Comparison of ENCODE assay signal across 10 mouse cellular contexts in genomic region chr3:87000676-87001075, GRCm38 (mm10). TPM values are rescaled to one million over a fixed set of nuclear protein-coding genes. Genes with fewer than 3 reads are reported as not detected.
DNase-seq lines count a peak whose midpoint lies in the region; ATAC-seq and TF ChIP-seq lines count a peak whose summit lies in the region.
"Had no signal": no experiment of that assay in that cellular context is flagged by ENCODE, and none has a peak within 500 bp of the region (broad histone marks: within the 10 kb centered on the region; RNA-seq: fewer than 3 reads in every experiment).

No protein-coding gene starts in this region.

- ATAC-seq in neural tube, embryonic 15.5 days (ENCODE audit: low FRiP score), result no peak
- peak; percentile 63 for ATAC-seq in granulocyte monocyte progenitor cell, adult 5-6 weeks (replicated peaks; ENCODE audit: poor library complexity, severe bottlenecking)
- ATAC-seq in midbrain, postnatal 0 days (ENCODE audit: low FRiP score), result no peak
- ATAC-seq: midbrain, embryonic 13.5 days had no signal

- no peak for TF ChIP-seq CTCF in midbrain, postnatal 0 days (IDR thresholded peaks at IDR 0.05)

- no peaks in the 10 kb centered on the region for H3K27me3 ChIP-seq in neural tube, embryonic 15.5 days (replicated peaks)
- H3K27me3 ChIP-seq in midbrain, postnatal 0 days (ENCODE audit: insufficient read depth, low read length), result no peaks in the 10 kb centered on the region

- H3K9me3 ChIP-seq in neural tube, embryonic 15.5 days (replicated peaks), result no peaks in the 10 kb centered on the region
- no peaks in the 10 kb centered on the region for H3K9me3 ChIP-seq in midbrain, postnatal 0 days (ENCODE audit: low read length)
- H3K9me3 ChIP-seq: midbrain, embryonic 13.5 days had no signal

- no peak overlapping the region for H3K4me2 ChIP-seq in neural tube, embryonic 15.5 days
- no peak overlapping the region for H3K4me2 ChIP-seq in midbrain, postnatal 0 days (ENCODE audit: low read depth, low read length, poor library complexity, severe bottlenecking)
- H3K4me2 ChIP-seq: midbrain, embryonic 13.5 days had no signal

- H3K27ac ChIP-seq in neural tube, embryonic 15.5 days (replicated peaks), result no peak overlapping the region
- H3K27ac ChIP-seq in midbrain, postnatal 0 days (ENCODE audit: low read depth, low read length), result no peak overlapping the region
- H3K27ac ChIP-seq: midbrain, embryonic 13.5 days had no signal

- H3K36me3 ChIP-seq in neural tube, embryonic 15.5 days, result no peaks in the 10 kb centered on the region
- H3K36me3 ChIP-seq in midbrain, postnatal 0 days (ENCODE audit: insufficient read depth, low read length), result no peaks in the 10 kb centered on the region
- H3K36me3 ChIP-seq: midbrain, embryonic 13.5 days had no signal

- H3K4me1 ChIP-seq in neural tube, embryonic 15.5 days, result peaks cover 13% of the 10 kb centered on the region
- H3K4me1 ChIP-seq in midbrain, postnatal 0 days (ENCODE audit: insufficient read depth, low read length), result no peaks in the 10 kb centered on the region

- no peak overlapping the region for H3K9ac ChIP-seq in neural tube, embryonic 15.5 days (replicated peaks)
- no peak overlapping the region for H3K9ac ChIP-seq in midbrain, postnatal 0 days (replicated peaks; ENCODE audit: low read length, poor library complexity, severe bottlenecking)
- H3K9ac ChIP-seq: midbrain, embryonic 13.5 days had no signal

- H3K4me3 ChIP-seq in neural tube, embryonic 15.5 days (replicated peaks), result no peak overlapping the region
- no peak overlapping the region for H3K4me3 ChIP-seq in midbrain, postnatal 0 days (ENCODE audit: low read depth, low read length)
- H3K4me3 ChIP-seq: midbrain, embryonic 13.5 days had no signal

- peak; percentile 3 for DNase-seq in gastrocnemius, adult 18-20 months (ENCODE audit: low spot score)
- no peak for DNase-seq in gastrocnemius, adult 8-10 months (ENCODE audit: low spot score in 2 of 2)
- DNase-seq in neural tube, embryonic 10.5 days (ENCODE audit: extremely low spot score, low spot score), result peak; percentile 16
- peak; percentile 32 for DNase-seq in retina, postnatal 1 day
- no peak for DNase-seq in right cerebral cortex, postnatal 4 days
- no peak for DNase-seq in midbrain, postnatal 0 days (ENCODE audit: low spot score)
- DNase-seq: cerebellum, adult 18-20 months had no signal

- WGBS in neural tube, embryonic 15.5 days, result 35% methylated on average over 4 of the region's 4 CpGs
- 30% methylated on average over 4 of the region's 4 CpGs for WGBS in midbrain, postnatal 0 days

RNA-seq across cellular contexts. Expression of gene Cd1d1, which starts 1.4 kb away (rescaled TPM):
- 1 to 10 TPM; 1.9 to 3.6 TPM for total RNA-seq in gastrocnemius, adult 18-20 months (2021)
- 1 to 10 TPM; 1.8 to 6.4 (median 3.9) TPM for total RNA-seq in gastrocnemius, adult 8-10 months (2022)
- 52.0 and 57.0 TPM in 2 replicates for polyA plus RNA-seq in neural tube, embryonic 15.5 days (2015; fragmentation: Nextera tagmentation; extraction: Ambion mirVana)
- 25.6 and 38.4 TPM in 2 replicates for total RNA-seq in granulocyte monocyte progenitor cell, adult 5-6 weeks (2014; fragmentation: Nextera tagmentation)
- total RNA-seq in granulocyte monocyte progenitor cell, adult 5-6 weeks (2017), result 18.6 and 18.7 TPM in 2 replicates
- total RNA-seq in midbrain, postnatal 0 days (2014; rRNA removed), result 15.2 and 16.2 TPM in 2 replicates
- 17.4 and 21.3 TPM in 2 replicates for polyA plus RNA-seq in midbrain, postnatal 0 days (2015; fragmentation: Nextera tagmentation; extraction: Ambion mirVana)

Comparison
In these comparisons a context has a peak if more than half of its experiments do, and no peak if none do; other contexts are left out.
1. DNase-seq: peak in gastrocnemius, adult 18-20 months (single experiment), neural tube, embryonic 10.5 days (single experiment) and retina, postnatal 1 day (single experiment); none in gastrocnemius, adult 8-10 months (0 of 2), right cerebral cortex, postnatal 4 days (single experiment) and midbrain, postnatal 0 days (single experiment).